Mouse (Mus musculus) lung, postnatal 0 days (tissue): ENCODE results near the gene Pawr.

Experiments used
- CTCF ChIP-seq: IDR thresholded peaks from 2 replicates; pipeline ENCODE4 v1.5.1; 2016; ENCODE audit warnings: antibody characterized with exemption, mild to moderate bottlenecking
- EP300 ChIP-seq: IDR thresholded peaks from 2 replicates; pipeline ENCODE4 v1.6.1; 2016; ENCODE audit warnings: antibody characterized with exemption, mild to moderate bottlenecking, control low read depth

DNA sequence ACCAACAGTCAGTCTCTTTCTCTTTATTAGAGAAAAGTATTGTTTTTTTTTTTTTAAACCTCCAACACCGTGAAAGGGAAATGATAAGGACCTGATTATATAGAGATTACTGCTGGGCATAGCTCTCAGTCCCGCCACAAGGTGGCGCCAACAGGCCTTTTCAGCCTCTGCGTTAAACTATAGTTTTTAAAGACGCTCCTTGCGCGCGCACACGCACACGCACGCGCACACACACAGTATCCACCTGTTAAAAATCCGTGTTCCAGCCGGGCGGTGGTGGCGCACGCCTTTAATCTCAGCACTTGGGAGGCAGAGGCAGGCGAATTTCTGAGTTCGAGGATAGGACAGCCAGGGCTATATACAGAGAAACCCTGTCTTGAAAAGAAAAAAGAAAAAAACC, 31.1 kb upstream of the Pawr start:
- TF ChIP-seq CTCF (peak; percentile 85), EP300 (no peak)
